Mouse (Mus musculus): ENCODE measurements around the gene Rarb.

GRCm38 (mm10) chr14:16573475-16574171, 245.3 kb downstream of the Rarb start:
- no peak for TF ChIP-seq CTCF (IDR thresholded peaks at IDR 0.05; ENCODE audit: low read depth, low read length)
- TF ChIP-seq POLR2A (IDR thresholded peaks at IDR 0.05; ENCODE audit: insufficient read depth, low read length), result no peak
- no peak for TF ChIP-seq EP300 (IDR thresholded peaks at IDR 0.05; ENCODE audit: insufficient read depth, low read depth, low read length)
